In the genomic region with DNA sequence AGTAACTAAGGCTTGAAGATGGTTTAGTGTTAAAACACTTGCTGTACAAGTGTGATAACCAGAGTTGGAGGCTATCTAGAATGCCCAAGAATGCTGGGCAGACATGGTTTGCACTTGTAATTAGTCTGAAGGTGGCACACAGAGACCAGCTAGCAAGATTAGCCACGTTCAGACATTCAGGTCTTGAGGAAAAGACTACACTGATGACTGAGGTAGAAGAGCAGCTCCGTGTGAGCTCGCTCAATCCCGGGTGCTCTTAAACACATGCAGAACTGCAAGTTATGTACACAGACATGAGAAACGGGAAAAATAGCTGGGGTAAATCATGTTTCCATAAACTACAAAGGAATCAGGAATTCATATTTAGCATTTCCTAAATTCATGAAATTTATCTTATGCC, we compare ENCODE assay signal across 23 mouse cellular contexts.
"Had no signal": no experiment of that assay in that cellular context is flagged by ENCODE, and none has a peak within 500 bp of the region (broad histone marks: within the 10 kb centered on the region; RNA-seq: fewer than 3 reads in every experiment).

No protein-coding gene starts in this region.

- H3K4me3 ChIP-seq: gastrocnemius, adult 2 months; heart, embryonic 10.5 days; heart, embryonic 12.5 days; hindbrain, embryonic 13.5 days; hindbrain, embryonic 15.5 days; intestine, embryonic 15.5 days; kidney, embryonic 15.5 days; limb, embryonic 10.5 days; limb, embryonic 12.5 days; liver, embryonic 13.5 days had no signal

- H3K9ac ChIP-seq: heart, embryonic 12.5 days; hindbrain, embryonic 13.5 days; hindbrain, embryonic 15.5 days; intestine, embryonic 15.5 days; kidney, embryonic 15.5 days; limb, embryonic 12.5 days; liver, embryonic 13.5 days had no signal

- DNase-seq: gastrocnemius, adult 2 months; gastrocnemius, postnatal 10 days; gastrocnemius, postnatal 25 days; heart, adult 18-20 months; heart, postnatal 10 days; kidney, adult 11 months; kidney, adult 2 months; kidney, adult 9 months; kidney, postnatal 14 days; kidney, postnatal 36 days; layer of hippocampus, adult 9-11 months; layer of hippocampus, postnatal 36 days; liver, embryonic 13.5 days had no signal

- H3K4me1 ChIP-seq: heart, embryonic 10.5 days; heart, embryonic 12.5 days; hindbrain, embryonic 13.5 days; hindbrain, embryonic 15.5 days; intestine, embryonic 15.5 days; kidney, embryonic 15.5 days; limb, embryonic 10.5 days; limb, embryonic 12.5 days had no signal

- ATAC-seq: hindbrain, postnatal 0 days; intestine, embryonic 15.5 days had no signal

- H3K27me3 ChIP-seq: heart, embryonic 12.5 days; hindbrain, embryonic 13.5 days; hindbrain, embryonic 15.5 days; intestine, embryonic 15.5 days; kidney, embryonic 15.5 days; limb, embryonic 12.5 days; liver, embryonic 13.5 days had no signal

- H3K27ac ChIP-seq: gastrocnemius, adult 2 months; heart, embryonic 10.5 days; hindbrain, embryonic 13.5 days; hindbrain, embryonic 15.5 days; hindbrain, postnatal 0 days; intestine, embryonic 15.5 days; kidney, embryonic 15.5 days; kidney, postnatal 0 days; limb, embryonic 10.5 days; limb, embryonic 12.5 days; liver, embryonic 13.5 days had no signal

- H3K4me2 ChIP-seq: heart, embryonic 12.5 days; hindbrain, embryonic 13.5 days; hindbrain, embryonic 15.5 days; intestine, embryonic 15.5 days; kidney, embryonic 15.5 days; limb, embryonic 12.5 days; liver, embryonic 13.5 days had no signal

- H3K9me3 ChIP-seq: heart, embryonic 10.5 days; heart, embryonic 12.5 days; hindbrain, embryonic 13.5 days; hindbrain, embryonic 15.5 days; intestine, embryonic 15.5 days; kidney, embryonic 15.5 days; limb, embryonic 10.5 days; limb, embryonic 12.5 days; liver, embryonic 13.5 days had no signal
